Mouse (Mus musculus): ENCODE results near the gene Bbs9.

GRCm38 (mm10) chr9:22428028-22428665 is 47.4 kb upstream of the Bbs9 start:
- TF ChIP-seq GATA1 (IDR thresholded peaks at IDR 0.05; ENCODE audit: low read length) = no peak
- no peak for TF ChIP-seq TAL1 (IDR thresholded peaks at IDR 0.05; ENCODE audit: low read length)

Data from erythroblast, embryonic 14.5 days (primary cell).